Mouse (Mus musculus): ENCODE data around the gene Cd47. TPM values are rescaled to one million over a fixed set of nuclear protein-coding genes. Genes with fewer than 3 reads are reported as not detected.
A peak's percentile ranks its signal among the peaks of the same experiment; 100 is the strongest.

The Cd47 gene
- polyA plus RNA-seq, 1 experiment from 2014 or later: 63.8 TPM

DNA sequence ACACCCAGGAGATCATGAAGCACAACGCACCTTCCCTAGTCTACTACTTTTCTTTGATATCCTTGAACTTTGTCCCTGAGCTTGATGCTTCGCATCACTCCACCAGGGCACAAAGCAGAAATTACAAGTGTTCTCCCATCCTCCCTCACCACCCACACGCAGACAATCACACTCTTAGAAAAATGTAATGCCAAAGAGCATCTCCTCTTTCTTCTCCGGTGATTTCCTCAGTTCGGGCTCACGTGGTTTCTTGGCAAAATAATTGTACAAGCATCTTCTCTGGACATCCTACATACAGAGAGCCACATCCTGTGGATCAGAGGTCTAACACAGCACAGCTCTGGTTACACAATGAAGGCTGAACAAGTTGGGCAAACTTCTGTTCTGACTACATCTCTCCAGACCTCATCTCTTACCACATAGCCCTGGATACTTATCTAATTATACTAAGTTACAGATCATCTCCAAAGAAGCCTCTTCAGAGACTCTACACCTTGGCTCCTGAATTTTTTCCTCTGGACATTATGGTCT, 36.4 kb downstream of the Cd47 start:
- ATAC-seq (ENCODE audit: insufficient read depth, low FRiP score, low TSS enrichment): no peak
- Histone ChIP-seq H3K36me3 (ENCODE audit: control insufficient read depth, insufficient read depth, low read length) (no peaks in the 10 kb centered on the region), H3K9me3 (ENCODE audit: control insufficient read depth, low read length) (no peaks in the 10 kb centered on the region), H3K9ac (ENCODE audit: low read length) (no peak overlapping the region), H3K4me1 (ENCODE audit: control insufficient read depth, insufficient read depth, low read length) (no peaks in the 10 kb centered on the region), H3K4me3 (ENCODE audit: low read depth, low read length) (no peak overlapping the region), H3K4me2 (ENCODE audit: low read depth) (no peak overlapping the region), H3K27ac (ENCODE audit: low read depth, low read length) (no peak overlapping the region), H3K27me3 (ENCODE audit: control insufficient read depth, insufficient read depth, low read length) (no peaks in the 10 kb centered on the region)
- WGBS: 91% methylated on average over 6 of the region's 6 CpGs
- no peak for DNase-seq (ENCODE audit: low spot score)

DNA sequence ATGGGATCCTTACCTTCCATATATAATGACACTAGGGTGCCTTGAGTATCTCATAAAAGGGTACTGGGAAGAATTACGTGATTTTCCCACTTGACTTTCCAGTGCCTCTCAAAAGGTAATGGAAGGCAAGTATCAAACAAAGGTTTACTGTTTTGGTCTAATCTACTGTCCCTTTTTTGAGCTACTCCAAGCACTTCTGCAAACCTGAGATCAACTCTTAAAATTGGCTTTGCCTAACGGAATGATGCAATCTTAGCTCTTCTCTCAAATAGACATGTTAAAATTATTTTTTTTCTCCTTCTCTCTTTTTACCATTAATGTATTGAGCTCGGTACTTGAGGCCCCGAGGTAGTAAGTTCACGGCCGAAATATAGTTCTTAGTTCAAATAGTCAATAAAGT, 38.6 kb downstream of the Cd47 start:
- no peak overlapping the region for H3K4me3 ChIP-seq (ENCODE audit: low read depth, low read length)
- no peak overlapping the region for H3K4me2 ChIP-seq (ENCODE audit: low read depth)
- 85% methylated on average over 6 of the region's 6 CpGs for WGBS
- H3K36me3 ChIP-seq (ENCODE audit: control insufficient read depth, insufficient read depth, low read length): no peaks in the 10 kb centered on the region
- no peak overlapping the region for H3K27ac ChIP-seq (ENCODE audit: low read depth, low read length)
- H3K9ac ChIP-seq (ENCODE audit: low read length): no peak overlapping the region
- ATAC-seq (ENCODE audit: insufficient read depth, low FRiP score, low TSS enrichment) (no peak), DNase-seq (ENCODE audit: low spot score) (no peak)
- no peaks in the 10 kb centered on the region for H3K27me3 ChIP-seq (ENCODE audit: control insufficient read depth, insufficient read depth, low read length)
- H3K9me3 ChIP-seq (ENCODE audit: control insufficient read depth, low read length): no peaks in the 10 kb centered on the region
- no peaks in the 10 kb centered on the region for H3K4me1 ChIP-seq (ENCODE audit: control insufficient read depth, insufficient read depth, low read length)

DNA sequence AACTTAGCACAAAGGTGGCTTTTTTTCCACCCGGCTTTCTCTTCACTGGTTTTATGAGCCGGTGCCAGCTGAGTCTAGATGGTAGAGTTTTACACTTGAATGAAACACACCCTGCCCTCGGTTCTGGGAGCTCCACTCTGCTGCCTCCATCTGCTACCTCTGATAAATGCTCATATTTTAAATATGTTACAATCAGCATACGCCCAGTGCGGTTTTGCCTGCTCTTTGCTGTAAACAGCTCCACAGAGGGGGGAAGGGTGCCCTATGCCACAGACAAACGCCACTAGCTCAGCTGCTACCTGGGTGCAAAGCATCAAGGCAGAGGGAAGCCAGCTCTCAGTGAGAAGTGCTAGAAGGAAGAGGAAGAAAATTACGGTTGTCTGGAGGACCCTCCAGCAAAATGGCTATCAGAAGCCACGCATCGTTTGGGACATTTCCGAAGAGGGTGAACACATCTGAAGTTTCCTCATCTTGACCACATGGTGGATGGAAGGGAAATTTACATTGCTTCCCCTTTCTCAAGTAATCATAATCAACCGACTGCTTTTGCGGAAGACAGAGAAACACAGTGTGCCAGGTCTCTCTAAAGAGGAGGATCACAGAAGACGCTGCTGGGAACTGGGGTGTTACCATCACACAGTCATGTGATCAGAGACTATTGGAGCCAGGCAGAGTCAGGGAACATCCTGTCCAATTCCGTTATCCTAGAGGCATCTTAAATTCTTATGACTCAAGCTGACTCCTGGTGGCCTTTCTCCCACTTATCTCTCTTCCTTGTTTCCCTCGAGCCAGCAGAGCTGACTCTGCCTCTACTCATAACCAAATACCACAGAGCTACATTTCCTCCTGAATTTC, 39.6 kb downstream of the Cd47 start:
- DNase-seq (ENCODE audit: low spot score): peak; percentile 19
- Histone ChIP-seq H3K4me3 (ENCODE audit: low read depth, low read length) (no peak overlapping the region), H3K9me3 (ENCODE audit: control insufficient read depth, low read length) (no peaks in the 10 kb centered on the region), H3K27ac (ENCODE audit: low read depth, low read length) (no peak overlapping the region), H3K36me3 (ENCODE audit: control insufficient read depth, insufficient read depth, low read length) (no peaks in the 10 kb centered on the region), H3K4me2 (ENCODE audit: low read depth) (no peak overlapping the region), H3K9ac (ENCODE audit: low read length) (no peak overlapping the region), H3K27me3 (ENCODE audit: control insufficient read depth, insufficient read depth, low read length) (no peaks in the 10 kb centered on the region), H3K4me1 (ENCODE audit: control insufficient read depth, insufficient read depth, low read length) (no peaks in the 10 kb centered on the region)
- peak; percentile 40; the same call in 1 of the 2 replicates for ATAC-seq (ENCODE audit: insufficient read depth, low FRiP score, low TSS enrichment)
- 61% methylated on average over 15 of the region's 15 CpGs for WGBS

DNA sequence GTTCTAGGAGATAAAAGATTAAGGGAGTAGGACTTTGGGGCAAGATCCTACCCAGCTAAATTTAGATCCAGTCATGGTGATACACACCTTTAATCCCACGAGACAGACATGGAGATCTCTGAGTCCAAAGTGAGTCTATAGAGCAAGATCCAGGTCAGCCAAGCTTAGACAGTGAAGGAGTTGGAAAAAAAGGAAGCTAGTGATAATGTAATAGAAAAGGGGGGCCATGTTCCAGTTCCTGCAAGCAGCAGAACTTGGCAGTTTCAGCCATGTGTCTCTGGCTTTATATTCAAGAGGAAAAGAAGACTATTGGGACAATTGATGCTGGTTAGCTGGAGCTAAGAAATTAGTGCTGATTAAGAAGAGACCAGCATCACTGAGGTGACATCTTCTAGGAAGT, 43.4 kb downstream of the Cd47 start:
- H3K9ac ChIP-seq (ENCODE audit: low read length): no peak overlapping the region
- 70% methylated on average over 1 of the region's 1 CpGs for WGBS
- no peak overlapping the region for H3K4me2 ChIP-seq (ENCODE audit: low read depth)
- H3K27me3 ChIP-seq (ENCODE audit: control insufficient read depth, insufficient read depth, low read length): no peaks in the 10 kb centered on the region
- H3K4me1 ChIP-seq (ENCODE audit: control insufficient read depth, insufficient read depth, low read length): no peaks in the 10 kb centered on the region
- no peak overlapping the region for H3K4me3 ChIP-seq (ENCODE audit: low read depth, low read length)
- ATAC-seq (ENCODE audit: insufficient read depth, low FRiP score, low TSS enrichment) (no peak), DNase-seq (ENCODE audit: low spot score) (no peak)
- H3K36me3 ChIP-seq (ENCODE audit: control insufficient read depth, insufficient read depth, low read length): no peaks in the 10 kb centered on the region
- no peaks in the 10 kb centered on the region for H3K9me3 ChIP-seq (ENCODE audit: control insufficient read depth, low read length)
- H3K27ac ChIP-seq (ENCODE audit: low read depth, low read length): no peak overlapping the region

DNA sequence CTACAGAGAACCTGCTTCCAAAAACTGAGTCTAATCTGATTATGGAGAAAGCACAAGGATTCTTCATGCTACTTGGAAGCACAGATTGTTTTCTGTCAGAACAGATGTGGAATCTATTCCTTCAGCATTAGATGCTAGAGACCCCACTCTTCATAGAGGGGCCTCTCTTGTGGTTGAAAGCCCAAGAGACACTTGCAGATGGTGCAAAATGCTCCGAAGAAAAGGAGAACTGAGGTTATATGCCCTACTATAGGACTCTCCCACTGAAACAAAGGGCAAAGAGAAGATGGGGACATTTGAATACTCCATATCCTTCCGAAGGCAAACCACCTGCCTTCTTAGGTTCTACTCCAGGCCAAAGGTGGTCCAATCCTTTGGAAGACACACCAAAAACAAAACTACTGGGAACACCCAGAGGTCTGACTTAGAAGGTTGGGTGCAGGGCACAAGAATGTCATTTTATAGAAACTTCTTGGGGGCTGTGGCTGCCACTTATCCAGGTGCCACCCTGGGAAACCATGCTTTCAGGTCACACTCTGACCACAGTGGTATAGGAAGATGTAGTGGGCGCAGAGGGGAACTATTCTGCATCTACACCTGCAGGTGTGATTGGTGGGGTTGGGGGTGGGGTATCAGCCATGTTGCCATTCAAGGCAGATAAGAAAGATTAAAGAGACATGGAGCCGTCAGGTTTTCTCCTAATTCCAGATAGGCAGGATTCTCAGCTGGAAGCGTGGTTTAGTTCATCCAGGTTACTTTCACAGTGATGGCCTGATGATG, 47.1 kb downstream of the Cd47 start:
- 86% methylated on average over 5 of the region's 5 CpGs for WGBS
- H3K27ac ChIP-seq (ENCODE audit: low read depth, low read length): no peak overlapping the region
- H3K4me1 ChIP-seq (ENCODE audit: control insufficient read depth, insufficient read depth, low read length): no peaks in the 10 kb centered on the region
- no peaks in the 10 kb centered on the region for H3K36me3 ChIP-seq (ENCODE audit: control insufficient read depth, insufficient read depth, low read length)
- no peaks in the 10 kb centered on the region for H3K9me3 ChIP-seq (ENCODE audit: control insufficient read depth, low read length)
- no peak overlapping the region for H3K4me3 ChIP-seq (ENCODE audit: low read depth, low read length)
- H3K9ac ChIP-seq (ENCODE audit: low read length): no peak overlapping the region
- no peaks in the 10 kb centered on the region for H3K27me3 ChIP-seq (ENCODE audit: control insufficient read depth, insufficient read depth, low read length)
- no peak overlapping the region for H3K4me2 ChIP-seq (ENCODE audit: low read depth)
- DNase-seq (ENCODE audit: low spot score) (no peak), ATAC-seq (ENCODE audit: insufficient read depth, low FRiP score, low TSS enrichment) (no peak)

DNA sequence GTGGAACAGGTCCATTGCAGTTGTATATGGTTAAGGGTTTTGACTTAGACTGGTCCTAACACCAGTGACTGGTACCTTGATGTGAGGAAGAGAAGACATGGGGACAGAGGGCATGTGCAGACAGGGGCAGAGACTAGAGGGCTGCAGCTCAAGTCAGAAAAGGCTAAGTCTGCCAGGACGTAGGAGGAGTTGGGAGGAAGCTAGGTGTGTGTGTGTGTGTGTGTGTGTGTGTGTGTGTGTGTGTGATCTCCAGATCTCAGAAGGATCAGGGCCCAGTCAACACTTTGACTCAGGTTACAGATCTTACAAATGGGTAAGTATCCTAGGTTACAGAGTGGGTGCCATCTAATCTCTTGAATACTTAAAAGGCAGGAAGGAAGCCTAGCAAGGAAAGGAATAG, 48.3 kb downstream of the Cd47 start:
- 81% methylated on average over 1 of the region's 1 CpGs for WGBS

DNA sequence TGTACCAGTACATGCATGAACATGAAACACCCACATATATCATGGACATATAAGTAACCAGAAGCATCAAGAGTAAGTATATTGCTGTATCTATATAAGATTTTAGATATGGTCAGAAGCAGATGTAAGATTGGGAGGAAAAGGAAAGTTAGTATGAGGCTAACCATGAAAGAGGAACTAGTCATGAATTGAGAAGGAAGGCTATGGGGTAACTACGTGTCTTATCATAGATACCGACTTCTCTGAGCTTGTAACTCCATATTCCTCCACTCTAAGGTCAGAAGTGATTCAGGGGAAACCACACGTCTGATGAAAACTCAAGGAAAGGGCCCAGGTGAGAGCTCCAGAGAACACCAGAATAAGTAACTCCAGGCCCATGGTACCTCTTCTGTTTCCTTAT, 52.6 kb downstream of the Cd47 start:
- no peak for ATAC-seq (ENCODE audit: insufficient read depth, low FRiP score, low TSS enrichment)

More for the DNA sequence above, 48.3 kb downstream of the Cd47 start:
- Histone ChIP-seq H3K9me3 (ENCODE audit: control insufficient read depth, low read length) (no peaks in the 10 kb centered on the region), H3K27ac (ENCODE audit: low read depth, low read length) (no peak overlapping the region), H3K9ac (ENCODE audit: low read length) (no peak overlapping the region), H3K36me3 (ENCODE audit: control insufficient read depth, insufficient read depth, low read length) (no peaks in the 10 kb centered on the region), H3K4me3 (ENCODE audit: low read depth, low read length) (no peak overlapping the region), H3K4me2 (ENCODE audit: low read depth) (no peak overlapping the region), H3K4me1 (ENCODE audit: control insufficient read depth, insufficient read depth, low read length) (no peaks in the 10 kb centered on the region), H3K27me3 (ENCODE audit: control insufficient read depth, insufficient read depth, low read length) (no peaks in the 10 kb centered on the region)
- ATAC-seq (ENCODE audit: insufficient read depth, low FRiP score, low TSS enrichment) (no peak), DNase-seq (ENCODE audit: low spot score) (no peak)

DNA sequence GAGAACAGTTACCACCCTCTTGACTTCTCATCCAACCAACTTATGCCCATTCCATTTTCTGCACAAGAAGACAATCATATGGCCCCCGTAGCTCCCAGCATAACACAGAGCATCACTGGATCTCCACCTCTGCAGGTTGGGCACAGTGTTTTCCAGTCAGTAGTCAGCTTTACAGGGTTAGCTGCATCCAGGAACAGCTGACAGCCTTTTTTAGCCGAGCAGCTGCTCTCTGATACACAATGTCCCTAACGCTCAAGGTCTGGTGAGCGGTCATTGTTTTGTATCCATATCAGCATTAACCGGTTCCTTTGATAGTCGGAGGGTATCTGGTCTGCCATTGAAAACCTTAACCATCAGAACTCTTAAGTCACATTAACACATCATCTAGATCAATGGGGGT, 53.3 kb downstream of the Cd47 start:
- Histone ChIP-seq H3K36me3 (ENCODE audit: control insufficient read depth, insufficient read depth, low read length) (no peaks in the 10 kb centered on the region), H3K4me3 (ENCODE audit: low read depth, low read length) (no peak overlapping the region), H3K9ac (ENCODE audit: low read length) (no peak overlapping the region), H3K27ac (ENCODE audit: low read depth, low read length) (no peak overlapping the region), H3K9me3 (ENCODE audit: control insufficient read depth, low read length) (no peaks in the 10 kb centered on the region), H3K4me1 (ENCODE audit: control insufficient read depth, insufficient read depth, low read length) (peaks cover 6% of the 10 kb centered on the region), H3K4me2 (ENCODE audit: low read depth) (no peak overlapping the region), H3K27me3 (ENCODE audit: control insufficient read depth, insufficient read depth, low read length) (no peaks in the 10 kb centered on the region)
- no peak for DNase-seq (ENCODE audit: low spot score)
- WGBS: 87% methylated on average over 6 of the region's 6 CpGs
- no peak for ATAC-seq (ENCODE audit: insufficient read depth, low FRiP score, low TSS enrichment)

More for the DNA sequence above, 52.6 kb downstream of the Cd47 start:
- WGBS: 88% methylated on average over 3 of the region's 3 CpGs
- no peaks in the 10 kb centered on the region for H3K9me3 ChIP-seq (ENCODE audit: control insufficient read depth, low read length)
- H3K27ac ChIP-seq (ENCODE audit: low read depth, low read length): no peak overlapping the region
- H3K9ac ChIP-seq (ENCODE audit: low read length): no peak overlapping the region
- H3K36me3 ChIP-seq (ENCODE audit: control insufficient read depth, insufficient read depth, low read length): no peaks in the 10 kb centered on the region
- H3K4me2 ChIP-seq (ENCODE audit: low read depth): no peak overlapping the region
- no peak overlapping the region for H3K4me3 ChIP-seq (ENCODE audit: low read depth, low read length)
- peaks cover 4% of the 10 kb centered on the region for H3K4me1 ChIP-seq (ENCODE audit: control insufficient read depth, insufficient read depth, low read length)
- DNase-seq (ENCODE audit: low spot score): no peak
- no peaks in the 10 kb centered on the region for H3K27me3 ChIP-seq (ENCODE audit: control insufficient read depth, insufficient read depth, low read length)
